Mouse (Mus musculus): ENCODE results near the gene Sav1.

- TF ChIP-seq HCFC1 (IDR thresholded peaks at IDR 0.05; ENCODE audit: borderline replicate concordance, insufficient read depth, low read length) = no peak
- TF ChIP-seq CHD2 (IDR thresholded peaks at IDR 0.05; ENCODE audit: low read depth, low read length) = no peak
Measured at GRCm38 (mm10) chr12:69924012-69924411, 62.8 kb downstream of the Sav1 start.

Measured in ES-E14 (cell line).